Mouse (Mus musculus): ENCODE measurements around the gene Farp1. TPM values are rescaled to one million over a fixed set of nuclear protein-coding genes. Genes with fewer than 3 reads are reported as not detected.

Gene Farp1
- polyA plus RNA-seq, 2 experiments: 43.3 to 78.5 TPM

- Histone ChIP-seq H3K36me3 (ENCODE audit: control insufficient read depth, insufficient read depth, low read length) (peaks cover 65% of the 10 kb centered on the region), H3K4me2 (replicated peaks; ENCODE audit: low read depth, low read length, severe bottlenecking) (no peak overlapping the region), H3K9ac (ENCODE audit: low read depth, low read length, severe bottlenecking) (no peak overlapping the region), H3K4me1 (ENCODE audit: control insufficient read depth, insufficient read depth, low read length) (no peaks in the 10 kb centered on the region), H3K27me3 (ENCODE audit: control insufficient read depth, insufficient read depth, low read length) (no peaks in the 10 kb centered on the region), H3K27ac (replicated peaks; ENCODE audit: low read depth, low read length) (no peak overlapping the region), H3K4me3 (replicated peaks; ENCODE audit: low read length) (no peak overlapping the region), H3K9me3 (ENCODE audit: control insufficient read depth, low read length) (no peaks in the 10 kb centered on the region)
- ATAC-seq (ENCODE audit: low FRiP score, low read depth) (no peak), DNase-seq (ENCODE audit: low spot score) (no peak)
- TF ChIP-seq POLR2A (IDR thresholded peaks at IDR 0.05; ENCODE audit: borderline replicate concordance, extremely low read depth, insufficient read depth, insufficient read length): no peak
- 92% methylated on average over 12 of the region's 12 CpGs for WGBS
Observed at GRCm38 (mm10) chr14:121294484-121294883, 259.5 kb downstream of the Farp1 start.

GRCm38 (mm10) chr14:121297103-121297502, 262.1 kb downstream of the Farp1 start:
- Histone ChIP-seq H3K36me3 (ENCODE audit: control insufficient read depth, insufficient read depth, low read length) (peaks cover 76% of the 10 kb centered on the region), H3K4me2 (replicated peaks; ENCODE audit: low read depth, low read length, severe bottlenecking) (no peak overlapping the region), H3K27me3 (ENCODE audit: control insufficient read depth, insufficient read depth, low read length) (no peaks in the 10 kb centered on the region), H3K4me1 (ENCODE audit: control insufficient read depth, insufficient read depth, low read length) (no peaks in the 10 kb centered on the region), H3K4me3 (replicated peaks; ENCODE audit: low read length) (no peak overlapping the region), H3K27ac (replicated peaks; ENCODE audit: low read depth, low read length) (no peak overlapping the region), H3K9me3 (ENCODE audit: control insufficient read depth, low read length) (no peaks in the 10 kb centered on the region), H3K9ac (ENCODE audit: low read depth, low read length, severe bottlenecking) (no peak overlapping the region)
- no peak for DNase-seq (ENCODE audit: low spot score)
- TF ChIP-seq POLR2A (IDR thresholded peaks at IDR 0.05; ENCODE audit: borderline replicate concordance, extremely low read depth, insufficient read depth, insufficient read length): no peak
- 91% methylated on average over 6 of the region's 6 CpGs for WGBS
- no peak for ATAC-seq (ENCODE audit: low FRiP score, low read depth)

- Histone ChIP-seq H3K36me3 (ENCODE audit: control insufficient read depth, insufficient read depth, low read length) (peaks cover 66% of the 10 kb centered on the region), H3K9me3 (ENCODE audit: control insufficient read depth, low read length) (no peaks in the 10 kb centered on the region), H3K4me3 (replicated peaks; ENCODE audit: low read length) (no peak overlapping the region), H3K4me1 (ENCODE audit: control insufficient read depth, insufficient read depth, low read length) (peaks cover under 1% of the 10 kb centered on the region), H3K27ac (replicated peaks; ENCODE audit: low read depth, low read length) (no peak overlapping the region), H3K9ac (ENCODE audit: low read depth, low read length, severe bottlenecking) (no peak overlapping the region), H3K27me3 (ENCODE audit: control insufficient read depth, insufficient read depth, low read length) (no peaks in the 10 kb centered on the region), H3K4me2 (replicated peaks; ENCODE audit: low read depth, low read length, severe bottlenecking) (no peak overlapping the region)
- 88% methylated on average over 5 of the region's 5 CpGs for WGBS
- DNase-seq (ENCODE audit: low spot score) (no peak), ATAC-seq (ENCODE audit: low FRiP score, low read depth) (no peak)
- TF ChIP-seq POLR2A (IDR thresholded peaks at IDR 0.05; ENCODE audit: borderline replicate concordance, extremely low read depth, insufficient read depth, insufficient read length): no peak
Observed at GRCm38 (mm10) chr14:121298537-121298936, 263.5 kb downstream of the Farp1 start.

- Histone ChIP-seq H3K36me3 (ENCODE audit: control insufficient read depth, insufficient read depth, low read length) (peaks cover 60% of the 10 kb centered on the region), H3K4me2 (replicated peaks; ENCODE audit: low read depth, low read length, severe bottlenecking) (no peak overlapping the region), H3K27ac (replicated peaks; ENCODE audit: low read depth, low read length) (no peak overlapping the region), H3K4me1 (ENCODE audit: control insufficient read depth, insufficient read depth, low read length) (peaks cover 5% of the 10 kb centered on the region), H3K27me3 (ENCODE audit: control insufficient read depth, insufficient read depth, low read length) (no peaks in the 10 kb centered on the region), H3K9me3 (ENCODE audit: control insufficient read depth, low read length) (no peaks in the 10 kb centered on the region), H3K4me3 (replicated peaks; ENCODE audit: low read length) (no peak overlapping the region), H3K9ac (ENCODE audit: low read depth, low read length, severe bottlenecking) (no peak overlapping the region)
- ATAC-seq (ENCODE audit: low FRiP score, low read depth): no peak
- WGBS: 88% methylated on average over 9 of the region's 9 CpGs
- no peak for TF ChIP-seq POLR2A (IDR thresholded peaks at IDR 0.05; ENCODE audit: borderline replicate concordance, extremely low read depth, insufficient read depth, insufficient read length)
- no peak for DNase-seq (ENCODE audit: low spot score)
Observed at GRCm38 (mm10) chr14:121299093-121299492, 264.1 kb downstream of the Farp1 start.

- Histone ChIP-seq H3K36me3 (ENCODE audit: control insufficient read depth, insufficient read depth, low read length) (peaks cover 38% of the 10 kb centered on the region), H3K4me1 (ENCODE audit: control insufficient read depth, insufficient read depth, low read length) (peaks cover 8% of the 10 kb centered on the region), H3K27ac (replicated peaks; ENCODE audit: low read depth, low read length) (no peak overlapping the region), H3K27me3 (ENCODE audit: control insufficient read depth, insufficient read depth, low read length) (no peaks in the 10 kb centered on the region), H3K9me3 (ENCODE audit: control insufficient read depth, low read length) (no peaks in the 10 kb centered on the region), H3K9ac (ENCODE audit: low read depth, low read length, severe bottlenecking) (no peak overlapping the region), H3K4me2 (replicated peaks; ENCODE audit: low read depth, low read length, severe bottlenecking) (no peak overlapping the region), H3K4me3 (replicated peaks; ENCODE audit: low read length) (no peak overlapping the region)
- TF ChIP-seq POLR2A (IDR thresholded peaks at IDR 0.05; ENCODE audit: borderline replicate concordance, extremely low read depth, insufficient read depth, insufficient read length): no peak
- ATAC-seq (ENCODE audit: low FRiP score, low read depth) (no peak), DNase-seq (ENCODE audit: low spot score) (no peak)
- WGBS: 66% methylated on average over 7 of the region's 7 CpGs
Observed at GRCm38 (mm10) chr14:121304523-121304922, 269.5 kb downstream of the Farp1 start.

All from limb, embryonic 14.5 days (tissue).